Mouse (Mus musculus) liver, adult 2 months (tissue): Measurements from ENCODE around the gene Nek7. TPM values are rescaled to one million over a fixed set of nuclear protein-coding genes. Genes with fewer than 3 reads are reported as not detected.
A peak's percentile ranks its signal among the peaks of the same experiment; 100 is the strongest.

Experiments used
- DNase-seq: peaks from one replicate; pipeline ENCODE4 v3.0.0-alpha.2; 2011; ENCODE audit warnings: low read depth, low spot score; ENCODE audit errors: extremely low read depth
- H3K27ac ChIP-seq: fragments of 200-500 bp; replicated peaks from 2 replicates; pipeline ENCODE4 v1.5.1; 2012; ENCODE audit warnings: low read depth, mild to moderate bottlenecking, control low read depth, inconsistent platforms, low read length; ENCODE audit not compliant: insufficient read depth
- H3K27me3 ChIP-seq: fragments of 200-500 bp; 2 replicates; pipeline ENCODE4 v1.6.1; 2012; ENCODE audit warnings: mild to moderate bottlenecking, moderate library complexity, low read length, inconsistent platforms; ENCODE audit not compliant: control insufficient read depth, insufficient read depth
- H3K36me3 ChIP-seq: fragments of 200-500 bp; 2 replicates; pipeline ENCODE4 v1.6.1; 2012; ENCODE audit warnings: low read length, inconsistent platforms; ENCODE audit not compliant: control insufficient read depth, insufficient read depth
- H3K4me1 ChIP-seq: fragments of 200-500 bp; 2 replicates; pipeline ENCODE4 v1.6.1; 2011; ENCODE audit warnings: low read length; ENCODE audit not compliant: control insufficient read depth, insufficient read depth
- H3K4me3 ChIP-seq: fragments of 200-500 bp; 2 replicates; pipeline ENCODE4 v1.5.1; 2011; ENCODE audit warnings: low read depth, mild to moderate bottlenecking, control low read depth, low read length, moderate library complexity; ENCODE audit not compliant: insufficient read depth
- H3K79me2 ChIP-seq: fragments of 200-500 bp; 2 replicates; pipeline ENCODE4 v1.6.1; 2012; ENCODE audit warnings: inconsistent platforms, mild to moderate bottlenecking, low read length, moderate library complexity; ENCODE audit not compliant: control insufficient read depth, insufficient read depth
- H3K9ac ChIP-seq: fragments of 200-500 bp; 2 replicates; pipeline ENCODE4 v1.6.1; 2012; ENCODE audit warnings: low read depth, mild to moderate bottlenecking, control low read depth, inconsistent platforms, low read length
- CTCF ChIP-seq: fragments of 200-500 bp; IDR thresholded peaks from 2 replicates; pipeline ENCODE4 v1.5.1; 2011; ENCODE audit warnings: low read depth, low read length, control low read depth
- POLR2A ChIP-seq: fragments of 200-500 bp; IDR thresholded peaks from 2 replicates; pipeline ENCODE4 v1.6.1; 2011; ENCODE audit warnings: low read length, control low read depth; ENCODE audit not compliant: insufficient read depth; ENCODE audit errors: extremely low read depth
- WGBS: fragments of 180-500 bp; shearing (Covaris S2); methylation state at CpG from one replicate; pipeline ENCODE4 v1.1.7; 2018; 5-methylcytosine and 5-hydroxymethylcytosine counted together
- polyA plus RNA-seq: library from polyadenylated mRNA; depleted of rRNA; stranded (reverse); fragments of >200 nt; gene quantifications from 2 replicates; pipeline ENCODE4 v1.2.3, GENCODE M21; 2012
- total RNA-seq: library from RNA; depleted of rRNA; stranded (reverse); fragments of >200 nt; gene quantifications from 2 replicates; pipeline ENCODE4 v1.2.3, GENCODE M21; 2014

The Nek7 gene
- total and polyA plus RNA-seq, 2 experiments = 6.3 to 31.5 TPM

- peaks cover 14% of the 10 kb centered on the region for H3K36me3 ChIP-seq
- WGBS = 86% methylated on average over 10 of the region's 10 CpGs
- H3K4me3 ChIP-seq = no peak overlapping the region
- no peaks in the 10 kb centered on the region; the same call in 1 of the 2 replicates for H3K79me2 ChIP-seq
- no peaks in the 10 kb centered on the region for H3K27me3 ChIP-seq
- no peaks in the 10 kb centered on the region; the same call in 1 of the 2 replicates for H3K4me1 ChIP-seq
- TF ChIP-seq CTCF (no peak), POLR2A (no peak)
- no peak overlapping the region for H3K27ac ChIP-seq
- no peak for DNase-seq
- H3K9ac ChIP-seq = no peak overlapping the region
Measured at GRCm38 (mm10) chr1:138500155-138500554, 119.8 kb downstream of the Nek7 start.

- TF ChIP-seq POLR2A (no peak), CTCF (no peak)
- WGBS = 96% methylated on average over 9 of the region's 9 CpGs
- Histone ChIP-seq H3K9ac (no peak overlapping the region), H3K4me1 (no peaks in the 10 kb centered on the region; the same call in 1 of the 2 replicates), H3K27me3 (no peaks in the 10 kb centered on the region), H3K27ac (no peak overlapping the region), H3K79me2 (no peaks in the 10 kb centered on the region; the same call in 1 of the 2 replicates), H3K4me3 (no peak overlapping the region), H3K36me3 (peaks cover 16% of the 10 kb centered on the region)
- no peak for DNase-seq
Measured at GRCm38 (mm10) chr1:138499461-138499860, 120.5 kb downstream of the Nek7 start.

- 70% methylated on average over 6 of the region's 6 CpGs for WGBS
- TF ChIP-seq CTCF (no peak), POLR2A (no peak)
- DNase-seq = peak; percentile 58
Measured at GRCm38 (mm10) chr1:138491382-138492097, 128.4 kb downstream of the Nek7 start.

DNA sequence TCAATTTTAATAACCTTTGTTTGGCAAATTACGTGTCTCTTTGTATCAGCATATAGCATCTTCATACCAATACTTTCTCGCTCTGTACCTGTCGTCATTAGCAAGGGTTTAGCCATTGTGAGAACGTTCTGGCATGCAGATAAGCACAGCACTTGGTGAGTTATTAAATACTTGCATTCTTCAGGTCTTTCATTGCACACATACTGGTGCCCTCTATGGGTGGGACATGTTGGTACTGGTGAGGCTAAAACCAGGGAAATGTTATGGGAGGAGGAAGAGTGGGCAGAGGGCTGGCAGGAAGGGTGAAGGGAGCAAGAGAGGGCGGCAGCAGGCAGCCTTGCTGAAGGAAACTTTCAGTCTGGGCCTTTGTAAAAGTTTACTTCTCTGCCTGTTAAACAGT is 132.4 kb downstream of the Nek7 start:
- DNase-seq = no peak
- 87% methylated on average over 5 of the region's 5 CpGs for WGBS
- Histone ChIP-seq H3K27me3 (no peaks in the 10 kb centered on the region), H3K79me2 (no peaks in the 10 kb centered on the region), H3K4me1 (no peaks in the 10 kb centered on the region), H3K9ac (no peak overlapping the region), H3K4me3 (no peak overlapping the region), H3K27ac (no peak overlapping the region), H3K36me3 (peaks cover 26% of the 10 kb centered on the region; the same call in 1 of the 2 replicates)
- TF ChIP-seq CTCF (0 out of 2 replicates have a peak, but pooled peaks have one; percentile 1), POLR2A (no peak)

More at GRCm38 (mm10) chr1:138491382-138492097, 128.4 kb downstream of the Nek7 start:
- Histone ChIP-seq H3K4me1 (peaks cover 2% of the 10 kb centered on the region; the same call in 1 of the 2 replicates), H3K9ac (no peak overlapping the region), H3K27ac (no peak overlapping the region), H3K27me3 (no peaks in the 10 kb centered on the region), H3K79me2 (peaks cover 3% of the 10 kb centered on the region; the same call in 1 of the 2 replicates), H3K36me3 (peaks cover 13% of the 10 kb centered on the region; the same call in 1 of the 2 replicates), H3K4me3 (no peak overlapping the region)

GRCm38 (mm10) chr1:138480694-138481093 is 139.2 kb downstream of the Nek7 start:
- Histone ChIP-seq H3K36me3 (peaks cover 13% of the 10 kb centered on the region; the same call in 1 of the 2 replicates), H3K4me3 (no peak overlapping the region), H3K27ac (no peak overlapping the region), H3K79me2 (no peaks in the 10 kb centered on the region), H3K9ac (no peak overlapping the region), H3K27me3 (no peaks in the 10 kb centered on the region), H3K4me1 (no peaks in the 10 kb centered on the region)
- TF ChIP-seq POLR2A (no peak), CTCF (no peak)
- 82% methylated on average over 1 of the region's 1 CpGs for WGBS
- DNase-seq = no peak

GRCm38 (mm10) chr1:138465352-138465751 is 154.6 kb downstream of the Nek7 start:
- WGBS = 59% methylated on average over 2 of the region's 2 CpGs

More at GRCm38 (mm10) chr1:138465352-138465751, 154.6 kb downstream of the Nek7 start:
- no peak for TF ChIP-seq CTCF
- no peak for TF ChIP-seq POLR2A
- Histone ChIP-seq H3K36me3 (no peaks in the 10 kb centered on the region), H3K9ac (no peak overlapping the region), H3K27ac (no peak overlapping the region), H3K79me2 (no peaks in the 10 kb centered on the region), H3K27me3 (no peaks in the 10 kb centered on the region), H3K4me1 (no peaks in the 10 kb centered on the region), H3K4me3 (no peak overlapping the region)
- DNase-seq = no peak
